Mouse (Mus musculus): ENCODE results near the gene Armh3. TPM values are rescaled to one million over a fixed set of nuclear protein-coding genes. Genes with fewer than 3 reads are reported as not detected.

Armh3 gene
- total and polyA plus RNA-seq, 3 experiments: 4.1 to 10.8 TPM; not detected in 1

DNA sequence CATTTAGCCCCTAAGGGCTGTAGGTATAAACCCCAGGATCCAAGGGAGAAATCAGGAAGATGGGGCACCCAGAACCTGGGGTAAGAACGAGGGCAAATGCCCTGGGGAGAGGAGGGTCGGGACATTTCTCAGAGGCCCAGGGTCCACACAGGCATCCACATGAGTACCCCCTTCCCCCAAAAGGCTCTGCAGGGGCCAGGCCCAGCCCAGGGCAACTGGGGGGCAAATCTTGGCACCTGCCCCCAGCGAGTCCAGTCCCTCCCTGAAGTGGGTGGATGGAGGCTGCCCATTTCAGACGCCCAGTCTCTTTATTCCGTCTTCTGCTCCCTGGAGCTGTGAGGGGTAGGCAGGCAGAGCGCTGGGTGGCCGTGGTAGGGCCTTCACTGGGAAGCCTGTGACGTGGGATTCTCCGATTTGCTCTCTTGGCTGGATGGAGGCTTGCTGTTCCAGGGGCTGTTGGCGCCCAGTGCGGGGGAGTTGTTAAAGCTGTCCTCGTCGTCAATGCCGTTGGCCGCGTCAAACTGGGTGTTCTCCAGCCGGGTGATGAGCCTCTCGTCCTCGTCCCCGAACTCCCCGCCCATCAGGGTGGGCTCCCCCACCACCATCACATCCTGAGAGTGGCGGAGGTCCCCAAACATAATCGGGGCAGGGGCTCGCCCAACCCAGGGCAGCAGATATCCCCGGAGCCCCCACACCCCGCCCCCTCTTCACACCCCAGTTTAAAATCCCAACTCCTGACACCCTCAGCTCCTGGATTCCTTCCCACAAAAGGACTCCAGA lies 34.6 kb upstream of the Armh3 start:
- Histone ChIP-seq H3K4me1 (ENCODE audit: control insufficient read depth in 1 of 2, insufficient read depth in 2 of 2, low read length in 2 of 2) (peaks cover 0 to 21% of the 10 kb centered on the region in 2 experiments; a peak in 3 of 4 replicates), H3K79me2 (ENCODE audit: control insufficient read depth, insufficient read depth, low read length, poor library complexity) (peaks cover 32% of the 10 kb centered on the region), H3K27me3 (ENCODE audit: control insufficient read depth in 1 of 2, insufficient read depth in 2 of 2, low read length in 2 of 2) (no peaks in the 10 kb centered on the region), H3K9ac (ENCODE audit: control insufficient read depth, low read depth, low read length, poor library complexity, severe bottlenecking) (no peak overlapping the region), H3K36me3 (ENCODE audit: control insufficient read depth in 1 of 2, insufficient read depth in 2 of 2, low read length in 2 of 2) (peaks cover 21 to 22% of the 10 kb centered on the region in 2 experiments), H3K4me3 (ENCODE audit: control insufficient read depth in 1 of 2, insufficient read depth in 1 of 2, low read depth in 2 of 2, low read length in 2 of 2) (no peak overlapping the region), H3K27ac (ENCODE audit: control insufficient read depth, low read depth, low read length) (no peak overlapping the region), H3K9me3 (replicated peaks; ENCODE audit: insufficient read depth, low read length) (no peaks in the 10 kb centered on the region)
- no peak for TF ChIP-seq MAFK (IDR thresholded peaks at IDR 0.05; ENCODE audit: borderline replicate concordance, low read depth, low read length)
- no peak for TF ChIP-seq UBTF (IDR thresholded peaks at IDR 0.05; ENCODE audit: borderline replicate concordance, insufficient read depth, low read depth, low read length)
- TF ChIP-seq RCOR1 (IDR thresholded peaks at IDR 0.05; ENCODE audit: low read depth, low read length): no peak
- TF ChIP-seq POLR2AphosphoS2 (IDR thresholded peaks at IDR 0.05; ENCODE audit: low read length): no peak
- no peak for TF ChIP-seq POLR2A (IDR thresholded peaks at IDR 0.05; ENCODE audit: control insufficient read depth in 1 of 2, insufficient read depth in 1 of 2, low read depth in 1 of 2, low read length in 2 of 2, poor library complexity in 1 of 2)
- DNase-seq (ENCODE audit: low read depth, low spot score): no peak

DNA sequence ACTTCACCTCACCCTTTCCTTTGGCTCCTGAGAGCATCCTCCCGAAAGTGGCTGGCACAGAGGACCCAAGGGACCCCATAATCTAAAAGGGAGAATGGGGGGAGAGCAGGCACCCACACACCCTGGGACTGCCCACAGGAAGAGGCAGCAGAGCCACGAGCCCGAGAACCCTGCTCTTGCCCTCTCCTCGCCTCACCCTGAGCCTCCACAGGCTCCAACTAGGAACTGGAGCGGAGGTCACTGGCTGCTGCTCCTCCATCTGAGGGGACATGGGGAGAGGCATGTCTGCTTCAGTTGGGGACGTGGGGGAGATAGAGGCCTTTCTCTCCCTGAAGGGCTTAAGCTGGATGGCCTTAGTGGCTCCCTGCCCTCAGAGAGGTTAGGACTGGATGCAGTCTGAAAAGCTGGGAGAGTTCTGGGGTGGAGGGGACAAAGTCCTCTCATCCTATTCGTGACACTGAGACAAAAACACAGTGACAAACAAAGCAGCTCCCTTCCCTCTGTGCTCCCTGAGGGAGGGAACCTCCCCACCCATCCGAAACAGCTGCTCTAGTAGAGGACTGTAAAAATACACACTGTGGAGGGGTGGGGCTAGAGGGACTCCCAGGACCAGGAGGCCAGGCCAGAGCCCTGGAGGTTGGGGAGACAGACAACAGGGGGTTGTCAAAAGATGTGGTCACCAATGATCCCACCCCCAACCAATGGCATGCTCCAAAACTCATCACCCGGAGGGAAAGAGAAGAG lies 33.6 kb upstream of the Armh3 start:
- peak in 1 of 2 experiments; percentile 59; a peak in 1 of 4 replicates for TF ChIP-seq POLR2A (IDR thresholded peaks at IDR 0.05; ENCODE audit: control insufficient read depth in 1 of 2, insufficient read depth in 1 of 2, low read depth in 1 of 2, low read length in 2 of 2, poor library complexity in 1 of 2)
- TF ChIP-seq ZKSCAN1 (IDR thresholded peaks at IDR 0.05; ENCODE audit: low read depth, low read length): no peak
- TF ChIP-seq ELF1 (IDR thresholded peaks at IDR 0.05; ENCODE audit: low read depth, low read length): no peak
- peak; percentile 33 for TF ChIP-seq POLR2AphosphoS2 (IDR thresholded peaks at IDR 0.05; ENCODE audit: low read length)
- TF ChIP-seq HCFC1 (IDR thresholded peaks at IDR 0.05; ENCODE audit: low read depth, low read length): no peak
- no peak for TF ChIP-seq ZC3H11A (IDR thresholded peaks at IDR 0.05; ENCODE audit: low read depth, low read length)
- Histone ChIP-seq H3K9ac (ENCODE audit: control insufficient read depth, low read depth, low read length, poor library complexity, severe bottlenecking) (no peak overlapping the region), H3K27me3 (ENCODE audit: control insufficient read depth in 1 of 2, insufficient read depth in 2 of 2, low read length in 2 of 2) (no peaks in the 10 kb centered on the region), H3K4me3 (ENCODE audit: control insufficient read depth in 1 of 2, insufficient read depth in 1 of 2, low read depth in 2 of 2, low read length in 2 of 2) (no peak overlapping the region), H3K9me3 (replicated peaks; ENCODE audit: insufficient read depth, low read length) (no peaks in the 10 kb centered on the region), H3K27ac (ENCODE audit: control insufficient read depth, low read depth, low read length) (no peak overlapping the region), H3K36me3 (ENCODE audit: control insufficient read depth in 1 of 2, insufficient read depth in 2 of 2, low read length in 2 of 2) (peaks cover 20 to 22% of the 10 kb centered on the region in 2 experiments), H3K79me2 (ENCODE audit: control insufficient read depth, insufficient read depth, low read length, poor library complexity) (peaks cover 25% of the 10 kb centered on the region), H3K4me1 (ENCODE audit: control insufficient read depth in 1 of 2, insufficient read depth in 2 of 2, low read length in 2 of 2) (peaks cover 0 to 20% of the 10 kb centered on the region in 2 experiments; a peak in 3 of 4 replicates)
- peak; percentile 44 for DNase-seq (ENCODE audit: low read depth, low spot score)

Measured in MEL (cell line).